Comparison of ENCODE assay signal across 36 mouse cellular contexts in the genomic region with DNA sequence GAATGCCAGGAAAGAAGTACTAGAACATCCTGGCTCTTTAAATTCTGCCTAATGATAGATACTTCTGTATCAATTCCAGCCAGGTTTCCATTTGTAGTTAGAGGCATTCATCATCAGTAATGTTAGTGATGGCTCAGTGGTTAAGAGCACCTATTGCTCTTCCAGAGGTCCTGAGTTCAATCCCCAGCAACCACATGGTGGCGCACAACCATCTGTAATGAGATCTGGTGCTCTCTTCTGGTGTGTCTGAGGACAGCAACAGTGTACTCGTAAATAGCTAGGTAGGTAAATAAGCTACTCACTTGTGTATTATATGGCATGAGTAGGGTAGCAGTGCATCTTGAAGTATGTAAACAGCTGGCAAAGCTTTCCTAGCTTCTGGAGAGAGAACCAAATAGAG. TPM values are rescaled to one million over a fixed set of nuclear protein-coding genes. Genes with fewer than 3 reads are reported as not detected.
DNase-seq lines count a peak whose midpoint lies in the region; ATAC-seq and TF ChIP-seq lines count a peak whose summit lies in the region.
"Had no signal": no experiment of that assay in that cellular context is flagged by ENCODE, and none has a peak within 500 bp of the region (broad histone marks: within the 10 kb centered on the region; RNA-seq: fewer than 3 reads in every experiment).

No protein-coding gene starts in this region.

- no peaks in the 10 kb centered on the region for H3K27me3 ChIP-seq in heart, adult 2 months (ENCODE audit: control insufficient read depth, insufficient read depth, low read length)
- H3K27me3 ChIP-seq in heart, embryonic 12.5 days (replicated peaks): no peaks in the 10 kb centered on the region
- H3K27me3 ChIP-seq in midbrain, postnatal 0 days (ENCODE audit: insufficient read depth, low read length): no peaks in the 10 kb centered on the region
- no peaks in the 10 kb centered on the region for H3K27me3 ChIP-seq in midbrain, embryonic 15.5 days (replicated peaks)
- no peaks in the 10 kb centered on the region for H3K27me3 ChIP-seq in stomach, postnatal 0 days (ENCODE audit: control insufficient read depth, insufficient read depth, low read length)
- H3K27me3 ChIP-seq: forebrain, embryonic 13.5 days; hindbrain, embryonic 15.5 days; limb, embryonic 15.5 days; neural tube, embryonic 12.5 days had no signal

- no peak overlapping the region for H3K4me2 ChIP-seq in heart, embryonic 12.5 days
- no peak overlapping the region for H3K4me2 ChIP-seq in midbrain, postnatal 0 days (ENCODE audit: low read depth, low read length, poor library complexity, severe bottlenecking)
- no peak overlapping the region for H3K4me2 ChIP-seq in midbrain, embryonic 15.5 days
- no peak overlapping the region for H3K4me2 ChIP-seq in stomach, postnatal 0 days (replicated peaks; ENCODE audit: low read depth)
- H3K4me2 ChIP-seq: forebrain, embryonic 13.5 days; hindbrain, embryonic 15.5 days; limb, embryonic 15.5 days; neural tube, embryonic 12.5 days had no signal

- H3K9me3 ChIP-seq in heart, embryonic 12.5 days (replicated peaks): no peaks in the 10 kb centered on the region
- H3K9me3 ChIP-seq in midbrain, postnatal 0 days (ENCODE audit: low read length): no peaks in the 10 kb centered on the region
- H3K9me3 ChIP-seq in midbrain, embryonic 15.5 days: no peaks in the 10 kb centered on the region
- no peaks in the 10 kb centered on the region for H3K9me3 ChIP-seq in stomach, postnatal 0 days (ENCODE audit: control insufficient read depth, low read length)
- H3K9me3 ChIP-seq: forebrain, embryonic 13.5 days; hindbrain, embryonic 10.5 days; hindbrain, embryonic 15.5 days; limb, embryonic 10.5 days; limb, embryonic 15.5 days; midbrain, embryonic 10.5 days; neural tube, embryonic 12.5 days had no signal

- H3K4me3 ChIP-seq in heart, adult 2 months: no peak overlapping the region
- H3K4me3 ChIP-seq in heart, embryonic 12.5 days: no peak overlapping the region
- H3K4me3 ChIP-seq in left cerebral cortex, adult 2 months: no peak overlapping the region
- no peak overlapping the region for H3K4me3 ChIP-seq in midbrain, postnatal 0 days (ENCODE audit: low read depth, low read length)
- no peak overlapping the region for H3K4me3 ChIP-seq in midbrain, embryonic 15.5 days
- H3K4me3 ChIP-seq in stomach, postnatal 0 days (ENCODE audit: low read depth, low read length): no peak overlapping the region
- H3K4me3 ChIP-seq: forebrain, embryonic 13.5 days; hindbrain, embryonic 10.5 days; hindbrain, embryonic 15.5 days; limb, embryonic 10.5 days; limb, embryonic 15.5 days; midbrain, embryonic 10.5 days; myocyte; neural tube, embryonic 12.5 days had no signal

- H3K36me3 ChIP-seq in heart, adult 2 months (ENCODE audit: control insufficient read depth, insufficient read depth, low read length): no peaks in the 10 kb centered on the region
- no peaks in the 10 kb centered on the region for H3K36me3 ChIP-seq in heart, embryonic 12.5 days
- 0 out of 2 replicates have a peak, but pooled peaks cover 3% of the 10 kb centered on the region for H3K36me3 ChIP-seq in midbrain, postnatal 0 days (ENCODE audit: insufficient read depth, low read length)
- H3K36me3 ChIP-seq in midbrain, embryonic 15.5 days (replicated peaks): no peaks in the 10 kb centered on the region
- no peaks in the 10 kb centered on the region for H3K36me3 ChIP-seq in stomach, postnatal 0 days (ENCODE audit: control insufficient read depth, insufficient read depth, low read length)
- H3K36me3 ChIP-seq: hindbrain, embryonic 15.5 days; limb, embryonic 15.5 days; neural tube, embryonic 12.5 days had no signal

- H3K27ac ChIP-seq in heart, adult 2 months: no peak overlapping the region
- no peak overlapping the region for H3K27ac ChIP-seq in heart, embryonic 12.5 days (ENCODE audit: poor library complexity, severe bottlenecking)
- H3K27ac ChIP-seq in left cerebral cortex, adult 2 months: no peak overlapping the region
- no peak overlapping the region for H3K27ac ChIP-seq in midbrain, postnatal 0 days (ENCODE audit: low read depth, low read length)
- no peak overlapping the region for H3K27ac ChIP-seq in midbrain, embryonic 15.5 days
- H3K27ac ChIP-seq in stomach, postnatal 0 days (replicated peaks): no peak overlapping the region
- H3K27ac ChIP-seq: forebrain, embryonic 13.5 days; hindbrain, embryonic 10.5 days; hindbrain, embryonic 15.5 days; limb, embryonic 10.5 days; limb, embryonic 15.5 days; midbrain, embryonic 10.5 days; neural tube, embryonic 12.5 days had no signal

- H3K4me1 ChIP-seq in heart, adult 2 months (ENCODE audit: control insufficient read depth, insufficient read depth, low read length): no peaks in the 10 kb centered on the region
- H3K4me1 ChIP-seq in heart, embryonic 12.5 days (replicated peaks): no peaks in the 10 kb centered on the region
- H3K4me1 ChIP-seq in midbrain, postnatal 0 days (ENCODE audit: insufficient read depth, low read length): no peaks in the 10 kb centered on the region
- no peaks in the 10 kb centered on the region for H3K4me1 ChIP-seq in midbrain, embryonic 15.5 days
- no peaks in the 10 kb centered on the region for H3K4me1 ChIP-seq in stomach, postnatal 0 days (replicated peaks; ENCODE audit: control insufficient read depth, insufficient read depth)
- H3K4me1 ChIP-seq: forebrain, embryonic 13.5 days; hindbrain, embryonic 10.5 days; hindbrain, embryonic 15.5 days; limb, embryonic 10.5 days; limb, embryonic 15.5 days; midbrain, embryonic 10.5 days; neural tube, embryonic 12.5 days had no signal

- no peaks in the 10 kb centered on the region for H3K79me2 ChIP-seq in heart, adult 2 months (replicated peaks; ENCODE audit: control insufficient read depth, insufficient read depth, low read length)

- TF ChIP-seq CTCF in heart, adult 2 months (IDR thresholded peaks at IDR 0.05): peak; percentile 33
- peak; percentile 11; the same call in 1 of the 2 replicates for TF ChIP-seq CTCF in left cerebral cortex, adult 2 months (IDR thresholded peaks at IDR 0.05)
- peak; percentile 32 for TF ChIP-seq CTCF in midbrain, postnatal 0 days (IDR thresholded peaks at IDR 0.05)
- peak; percentile 22; the same call in 1 of the 2 replicates for TF ChIP-seq CTCF in stomach, postnatal 0 days (IDR thresholded peaks at IDR 0.05; ENCODE audit: low read depth)

- no peak overlapping the region for H3K9ac ChIP-seq in heart, adult 2 months (ENCODE audit: low read depth, low read length)
- H3K9ac ChIP-seq in heart, embryonic 12.5 days: no peak overlapping the region
- H3K9ac ChIP-seq in midbrain, postnatal 0 days (replicated peaks; ENCODE audit: low read length, poor library complexity, severe bottlenecking): no peak overlapping the region
- H3K9ac ChIP-seq in midbrain, embryonic 15.5 days: no peak overlapping the region
- H3K9ac ChIP-seq in stomach, postnatal 0 days (ENCODE audit: low read length): no peak overlapping the region
- H3K9ac ChIP-seq: forebrain, embryonic 13.5 days; hindbrain, embryonic 15.5 days; limb, embryonic 15.5 days; neural tube, embryonic 12.5 days had no signal

- DNase-seq in heart, adult 2 months: no peak
- no peak for DNase-seq in left cerebral cortex, adult 2 months (ENCODE audit: extremely low spot score in 1 of 2, low spot score in 2 of 2)
- DNase-seq in left cerebral cortex, postnatal 25 days (ENCODE audit: low spot score in 2 of 2): no peak
- no peak for DNase-seq in midbrain, postnatal 0 days (ENCODE audit: low spot score)
- DNase-seq in stomach, postnatal 0 days (ENCODE audit: low spot score): no peak
- DNase-seq in c-Kit-positive CD71-positive TER-119-positive erythroid progenitor cells, embryonic 14.5 days (ENCODE audit: low spot score): no peak
- DNase-seq: adrenal gland, postnatal 10 days; cerebellum, adult 11 months; cerebellum, adult 9-10 months; cerebellum, postnatal 36 days; heart, postnatal 14 days; kidney, postnatal 14 days; thymus, postnatal 14 days had no signal

- TF ChIP-seq EP300 in heart, adult 2 months (IDR thresholded peaks at IDR 0.05; ENCODE audit: insufficient read depth, low read depth, low read length): no peak
- no peak for TF ChIP-seq EP300 in stomach, postnatal 0 days (optimal IDR thresholded peaks at IDR 0.05)

- intact Hi-C loops in heart, adult 2 months (cut with DNase I): no loop called here
- intact Hi-C loops in left cerebral cortex, adult 2 months (cut with DNase I): no loop called here
- intact Hi-C loops in left cerebral cortex, postnatal 25 days (cut with DNase I): no loop called here

- whole genome bisulfite sequencing in heart, adult 2 months: 78% methylated on average over 2 of the region's 2 CpGs
- WGBS in heart, embryonic 12.5 days: 77% methylated on average over 2 of the region's 2 CpGs
- WGBS in midbrain, postnatal 0 days: 82% methylated on average over 2 of the region's 2 CpGs
- 79% methylated on average over 2 of the region's 2 CpGs for WGBS in midbrain, embryonic 15.5 days
- WGBS in stomach, postnatal 0 days: 83% methylated on average over 2 of the region's 2 CpGs

- no peak for ATAC-seq in heart, embryonic 12.5 days (ENCODE audit: insufficient number of reproducible peaks, low FRiP score)
- ATAC-seq in midbrain, postnatal 0 days (ENCODE audit: low FRiP score): no peak
- ATAC-seq in midbrain, embryonic 15.5 days (replicated peaks): no peak
- ATAC-seq in stomach, postnatal 0 days (ENCODE audit: low FRiP score, low TSS enrichment): no peak
- ATAC-seq: forebrain, embryonic 13.5 days; intestine, embryonic 16.5 days; midbrain, embryonic 16.5 days had no signal

- no peak for TF ChIP-seq POLR2A in heart, adult 2 months (IDR thresholded peaks at IDR 0.05; ENCODE audit: insufficient read depth, low read depth, low read length)

RNA-seq across cellular contexts. Expression of a gene that starts 47.2 kb away (rescaled TPM):
- not detected for total RNA-seq in heart, adult 2 months (2021)
- polyA plus RNA-seq in heart, adult 2 months (2012; rRNA removed): 0.67 TPM in 1 of 2 replicates, not detected in the other
- polyA plus RNA-seq in heart, embryonic 12.5 days (2016; fragmentation: Nextera tagmentation; extraction: Ambion mirVana): not detected in 2 replicates
- not detected for total RNA-seq in left cerebral cortex, adult 2 months (2021)
- total RNA-seq in left cerebral cortex, postnatal 25 days (2021): not detected
- 2.0 TPM in 1 of 2 replicates, not detected in the other for total RNA-seq in midbrain, postnatal 0 days (2014; rRNA removed)
- 0.63 TPM in 1 of 2 replicates, not detected in the other for polyA plus RNA-seq in midbrain, postnatal 0 days (2015; fragmentation: Nextera tagmentation; extraction: Ambion mirVana)
- not detected in 2 replicates for polyA plus RNA-seq in midbrain, embryonic 15.5 days (2015; fragmentation: Nextera tagmentation; extraction: Ambion mirVana)
- polyA plus RNA-seq in stomach, postnatal 0 days (2015; fragmentation: Nextera tagmentation; extraction: Ambion mirVana): not detected in 2 replicates
- total RNA-seq: adrenal gland, postnatal 10 days; gastrocnemius, adult 8-10 months; gastrocnemius, postnatal 4 days; heart, adult 8-10 months; heart, postnatal 14 days; layer of hippocampus, adult 18-20 months had no signal
- polyA plus RNA-seq: embryonic facial prominence, embryonic 11.5 days; forebrain, embryonic 13.5 days; frontal cortex, adult 2 months; heart, embryonic 14.5 days; hindbrain, embryonic 10.5 days; hindbrain, embryonic 15.5 days; intestine, embryonic 16.5 days; kidney, embryonic 14.5 days; limb, embryonic 10.5 days; limb, embryonic 15.5 days; liver, embryonic 16.5 days; midbrain, embryonic 10.5 days; midbrain, embryonic 16.5 days; myocyte; neural tube, embryonic 12.5 days; stomach, embryonic 14.5 days had no signal

RNA-seq across cellular contexts. Expression of a gene that starts 54.7 kb away (rescaled TPM):
- not detected for total RNA-seq in heart, adult 2 months (2021)
- polyA plus RNA-seq in heart, adult 2 months (2012; rRNA removed): 0.38 TPM in 1 of 2 replicates, not detected in the other
- polyA plus RNA-seq in heart, embryonic 12.5 days (2016; fragmentation: Nextera tagmentation; extraction: Ambion mirVana): 0.24 TPM in 1 of 2 replicates, not detected in the other
- total RNA-seq in left cerebral cortex, adult 2 months (2021): not detected
- total RNA-seq in left cerebral cortex, postnatal 25 days (2021): not detected
- total RNA-seq in midbrain, postnatal 0 days (2014; rRNA removed): not detected in 2 replicates
- polyA plus RNA-seq in midbrain, postnatal 0 days (2015; fragmentation: Nextera tagmentation; extraction: Ambion mirVana): 0.20 and 0.21 TPM in 2 replicates
- 0.28 and 0.37 TPM in 2 replicates for polyA plus RNA-seq in midbrain, embryonic 15.5 days (2015; fragmentation: Nextera tagmentation; extraction: Ambion mirVana)
- polyA plus RNA-seq in stomach, postnatal 0 days (2015; fragmentation: Nextera tagmentation; extraction: Ambion mirVana): not detected in 2 replicates
- total RNA-seq: gastrocnemius, adult 8-10 months; heart, adult 8-10 months; heart, postnatal 14 days; layer of hippocampus, adult 18-20 months; megakaryocyte progenitor cell, adult 5-6 weeks had no signal
- polyA plus RNA-seq: heart, embryonic 14.5 days; hindbrain, embryonic 10.5 days; kidney, embryonic 14.5 days; liver, embryonic 16.5 days; midbrain, embryonic 16.5 days; myocyte had no signal
